Mouse (Mus musculus) testis, adult 2 months (tissue): ENCODE data around the gene Ttyh2. TPM values are rescaled to one million over a fixed set of nuclear protein-coding genes. Genes with fewer than 3 reads are reported as not detected.

Experiments
- H3K27ac ChIP-seq: fragments of 200-500 bp; 2 replicates; pipeline ENCODE4 v1.5.1; 2012; ENCODE audit warnings: low read depth, low read length; ENCODE audit not compliant: control insufficient read depth, insufficient read depth
- H3K27me3 ChIP-seq: fragments of 200-500 bp; 2 replicates; pipeline ENCODE4 v1.6.1; 2012; ENCODE audit warnings: mild to moderate bottlenecking, low read length, moderate library complexity; ENCODE audit not compliant: control insufficient read depth, insufficient read depth
- H3K36me3 ChIP-seq: fragments of 200-500 bp; 2 replicates; pipeline ENCODE4 v1.6.1; 2012; ENCODE audit warnings: mild to moderate bottlenecking, low read length; ENCODE audit not compliant: control insufficient read depth, insufficient read depth
- H3K4me1 ChIP-seq: fragments of 200-500 bp; 2 replicates; pipeline ENCODE4 v1.6.1; 2012; ENCODE audit warnings: low read length; ENCODE audit not compliant: control insufficient read depth, insufficient read depth
- H3K4me3 ChIP-seq: fragments of 200-500 bp; 2 replicates; pipeline ENCODE4 v1.5.1; 2012; ENCODE audit warnings: low read depth, mild to moderate bottlenecking, low read length, moderate library complexity, mixed read lengths; ENCODE audit not compliant: control insufficient read depth
- CTCF ChIP-seq: fragments of 200-500 bp; IDR thresholded peaks from 2 replicates; pipeline ENCODE4 v1.5.1; 2012; ENCODE audit warnings: low read depth, mild to moderate bottlenecking, inconsistent platforms, low read length, moderate library complexity; ENCODE audit not compliant: control insufficient read depth, insufficient read depth, insufficient replicate concordance
- POLR2A ChIP-seq: fragments of 200-500 bp; IDR thresholded peaks from 2 replicates; pipeline ENCODE4 v1.6.1; 2012; ENCODE audit warnings: low read depth, mild to moderate bottlenecking, inconsistent platforms, low read length, moderate library complexity; ENCODE audit not compliant: control insufficient read depth
- polyA plus RNA-seq: library from polyadenylated mRNA; depleted of rRNA; stranded (reverse); fragments of >200 nt; gene quantifications from 2 replicates; pipeline ENCODE4 v1.2.3, GENCODE M21; 2012

Gene Ttyh2
- polyA plus RNA-seq, 1 experiment = 15.2 TPM

DNA sequence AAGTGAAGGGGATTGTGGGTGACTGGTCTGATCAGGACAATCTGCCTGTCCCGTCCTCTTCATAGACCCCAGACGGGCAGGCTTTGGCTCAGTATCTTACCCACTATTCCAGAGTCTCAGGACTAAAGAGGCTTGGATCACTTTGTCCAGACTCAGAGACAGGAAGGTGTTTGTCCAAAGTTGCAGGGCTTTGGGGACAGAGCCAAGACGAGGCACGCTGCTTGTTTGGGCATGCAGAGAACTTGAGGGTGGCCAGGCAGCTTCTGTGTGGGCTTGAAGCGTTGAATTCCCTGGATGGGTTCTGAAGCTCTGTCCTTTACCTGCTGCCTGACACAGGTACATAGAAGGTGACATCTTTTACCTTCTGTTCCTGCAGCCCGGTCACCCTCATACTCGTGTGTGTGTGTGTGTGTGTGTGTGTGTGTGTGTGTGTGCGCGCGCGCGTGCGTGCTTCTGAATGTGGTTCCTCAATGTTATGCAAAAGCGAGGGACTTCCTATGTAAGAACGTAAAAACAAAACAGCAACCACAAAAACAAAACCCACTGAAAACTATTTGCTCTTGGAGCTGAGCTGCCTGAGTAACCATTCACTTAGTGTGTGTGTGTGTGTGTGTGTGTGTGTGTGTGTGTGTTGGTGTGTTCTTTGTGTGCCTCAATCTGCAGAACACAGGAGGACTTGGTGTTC is 27.2 kb downstream of the Ttyh2 start:
- Histone ChIP-seq H3K4me3 (no peak overlapping the region), H3K36me3 (no peaks in the 10 kb centered on the region), H3K27ac (no peak overlapping the region), H3K27me3 (no peaks in the 10 kb centered on the region), H3K4me1 (no peaks in the 10 kb centered on the region)
- TF ChIP-seq CTCF (no peak), POLR2A (no peak)

DNA sequence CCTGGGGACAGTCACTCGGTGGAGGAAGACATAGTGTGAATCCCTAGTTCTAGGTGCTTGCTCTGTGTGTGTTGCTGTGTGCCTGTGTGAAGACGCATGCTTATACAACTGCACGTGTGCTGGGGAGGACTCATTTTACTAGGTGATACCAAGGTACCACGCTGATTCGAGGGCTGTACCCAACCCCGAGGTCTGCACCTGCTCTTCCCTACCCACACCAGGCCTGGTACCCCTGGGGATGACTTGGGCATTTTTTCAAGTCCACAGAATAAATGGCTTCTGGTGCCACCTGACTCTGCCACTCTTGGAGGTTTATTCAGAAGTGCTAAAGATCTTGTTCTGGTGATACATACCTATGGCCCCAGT is 27.7 kb downstream of the Ttyh2 start:
- Histone ChIP-seq H3K27ac (no peak overlapping the region), H3K4me3 (no peak overlapping the region), H3K36me3 (no peaks in the 10 kb centered on the region), H3K27me3 (no peaks in the 10 kb centered on the region), H3K4me1 (no peaks in the 10 kb centered on the region)
- TF ChIP-seq POLR2A (no peak), CTCF (no peak)

DNA sequence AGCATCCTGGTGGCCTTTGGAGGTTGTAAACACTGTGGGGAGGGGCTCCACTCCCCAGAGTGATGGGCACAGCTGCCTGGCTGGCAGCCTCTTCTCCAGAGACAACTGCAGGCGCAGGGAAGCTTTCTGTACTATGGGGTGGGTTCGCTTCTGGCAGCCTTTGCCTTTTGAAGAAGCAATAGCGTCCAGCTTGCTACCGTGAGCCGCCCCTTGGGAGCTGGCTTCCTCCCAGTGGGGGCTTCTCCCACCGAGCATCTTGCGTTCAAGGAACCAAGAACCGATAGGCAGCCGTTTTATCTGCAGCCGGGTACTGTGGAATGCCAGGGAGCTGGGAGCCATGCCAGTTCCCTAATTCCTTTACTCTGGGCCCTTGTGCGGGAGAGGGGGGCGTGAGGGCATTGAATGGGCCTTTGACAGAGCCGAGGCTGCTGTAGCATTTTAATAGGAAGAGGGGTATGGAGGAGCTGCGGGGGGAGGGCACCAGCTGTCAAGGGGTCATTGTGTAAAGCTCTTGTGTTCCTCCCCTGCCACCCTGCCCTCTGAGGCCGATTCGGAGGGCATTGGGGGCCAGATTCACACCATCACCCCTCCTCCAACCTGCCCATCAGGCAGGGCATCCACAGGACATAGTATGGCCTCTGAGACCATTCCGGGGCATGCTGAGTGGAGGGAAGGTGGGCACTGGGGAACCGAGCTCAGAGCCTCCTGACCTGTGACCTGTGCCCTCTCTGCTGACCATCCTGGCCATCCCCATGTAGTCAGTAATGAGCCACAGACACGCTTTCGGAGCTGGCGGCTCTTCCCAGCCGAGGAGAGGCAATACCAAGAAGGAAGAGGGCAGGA is 29.1 kb downstream of the Ttyh2 start:
- H3K4me1 ChIP-seq = no peaks in the 10 kb centered on the region
- TF ChIP-seq POLR2A (no peak), CTCF (no peak)
- H3K4me3 ChIP-seq = no peak overlapping the region
- no peaks in the 10 kb centered on the region for H3K36me3 ChIP-seq
- H3K27me3 ChIP-seq = no peaks in the 10 kb centered on the region
- no peak overlapping the region for H3K27ac ChIP-seq

DNA sequence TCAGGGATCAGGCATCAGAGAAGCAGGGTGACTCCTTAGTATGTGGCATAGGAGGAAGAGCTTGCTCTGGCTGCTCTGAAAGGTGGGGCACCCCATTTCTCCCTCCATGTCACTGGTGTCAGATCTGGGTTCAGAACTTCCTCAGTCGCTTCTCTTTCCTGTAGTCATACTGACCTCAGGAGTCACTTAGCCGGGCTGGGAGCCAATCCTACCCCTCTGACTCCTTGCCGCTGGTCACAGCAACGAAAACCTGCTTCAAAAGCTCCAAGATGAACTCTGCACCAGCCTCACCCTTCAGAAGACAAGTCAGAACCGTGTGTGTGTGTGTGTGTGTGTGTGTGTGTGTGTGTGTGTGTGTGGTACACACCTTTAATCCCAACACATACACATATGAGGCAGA is 31.1 kb downstream of the Ttyh2 start:
- no peaks in the 10 kb centered on the region for H3K4me1 ChIP-seq
- no peak for TF ChIP-seq CTCF
- no peak for TF ChIP-seq POLR2A
- no peak overlapping the region for H3K27ac ChIP-seq
- H3K4me3 ChIP-seq = no peak overlapping the region
- H3K27me3 ChIP-seq = no peaks in the 10 kb centered on the region
- no peaks in the 10 kb centered on the region for H3K36me3 ChIP-seq

DNA sequence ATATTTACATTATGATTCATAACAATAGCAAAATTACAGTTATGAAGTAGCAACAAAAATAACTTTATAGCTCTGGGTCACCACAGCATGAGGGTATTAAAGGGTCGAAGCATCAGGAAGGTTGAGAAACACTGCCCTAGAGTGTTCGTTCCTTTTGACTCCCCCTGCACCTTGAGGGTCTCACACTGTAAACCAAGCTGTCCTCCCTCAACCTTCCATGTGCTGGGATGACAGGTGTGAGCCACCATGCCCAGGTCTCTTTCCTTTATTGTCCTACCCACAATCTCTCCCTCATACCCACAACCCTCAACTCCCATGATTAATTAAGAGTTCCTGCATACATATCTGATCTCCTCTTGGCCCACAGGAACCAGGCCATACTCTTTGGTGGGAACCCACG is 36.2 kb downstream of the Ttyh2 start:
- H3K4me3 ChIP-seq = no peak overlapping the region
- no peak for TF ChIP-seq POLR2A
- no peak for TF ChIP-seq CTCF
- no peaks in the 10 kb centered on the region for H3K4me1 ChIP-seq
- no peak overlapping the region for H3K27ac ChIP-seq
- no peaks in the 10 kb centered on the region for H3K36me3 ChIP-seq
- no peaks in the 10 kb centered on the region for H3K27me3 ChIP-seq

DNA sequence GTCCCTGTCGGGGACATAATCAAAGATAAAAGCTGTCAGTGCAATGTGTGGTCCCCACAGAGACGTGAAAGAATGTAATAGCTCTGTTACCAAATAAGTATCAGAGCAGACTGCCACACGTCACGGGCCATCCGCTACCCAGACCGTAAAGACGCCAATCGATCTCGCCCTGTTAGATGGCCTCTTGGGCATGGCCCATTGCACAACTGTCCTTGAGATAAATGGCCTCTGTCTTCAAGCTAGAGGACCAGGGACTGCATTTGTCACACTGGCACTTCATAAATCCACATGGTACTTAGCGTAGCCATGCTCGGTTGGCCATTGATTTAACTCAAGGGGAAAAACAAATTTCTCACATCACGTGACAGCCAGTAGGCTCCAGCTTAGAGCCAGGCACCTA is 36.6 kb downstream of the Ttyh2 start:
- H3K4me1 ChIP-seq = no peaks in the 10 kb centered on the region
- no peak for TF ChIP-seq CTCF
- no peak overlapping the region for H3K4me3 ChIP-seq
- no peaks in the 10 kb centered on the region for H3K27me3 ChIP-seq
- H3K36me3 ChIP-seq = no peaks in the 10 kb centered on the region
- no peak overlapping the region for H3K27ac ChIP-seq

DNA sequence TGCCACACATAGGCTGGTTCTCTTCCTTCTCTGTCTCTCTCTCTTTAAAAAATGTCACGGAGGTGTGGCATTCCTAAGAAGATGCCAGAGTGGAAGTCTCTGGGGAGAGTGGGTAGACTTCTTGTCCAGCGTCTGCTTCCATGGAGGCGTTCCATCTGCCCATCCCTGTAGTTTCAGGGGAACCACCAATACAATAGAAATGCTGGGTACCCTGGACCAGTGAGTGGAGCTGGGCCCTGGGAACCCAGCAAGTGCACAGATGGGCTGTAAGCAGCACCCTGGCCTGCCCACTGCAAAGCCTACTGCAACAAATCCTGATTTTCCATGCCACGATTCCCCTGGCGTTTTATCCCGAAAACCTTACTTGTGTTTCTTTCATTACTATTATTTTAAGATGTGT is 39.3 kb downstream of the Ttyh2 start:
- TF ChIP-seq POLR2A (no peak), CTCF (no peak)
- Histone ChIP-seq H3K4me3 (no peak overlapping the region), H3K27me3 (no peaks in the 10 kb centered on the region), H3K27ac (no peak overlapping the region), H3K36me3 (no peaks in the 10 kb centered on the region), H3K4me1 (no peaks in the 10 kb centered on the region)

DNA sequence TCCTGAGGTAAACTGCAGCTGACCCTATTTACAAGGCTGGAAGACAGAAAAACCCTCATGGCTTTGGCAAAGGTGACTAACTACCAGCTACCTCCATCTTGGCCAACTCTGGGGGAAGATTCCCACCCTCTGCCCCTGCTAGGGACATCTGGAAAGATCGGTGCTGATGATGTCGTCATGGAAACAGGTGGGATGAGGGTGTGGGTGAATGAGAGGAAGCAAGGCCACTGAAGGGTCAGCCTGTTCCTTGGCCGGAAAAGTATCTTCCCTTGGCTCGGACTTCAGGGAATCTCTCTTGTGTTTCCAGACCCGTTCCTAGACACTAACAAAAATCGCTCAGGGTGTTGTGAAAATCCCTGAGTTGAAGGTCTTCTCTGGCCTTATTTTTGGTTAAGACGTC is 40.3 kb downstream of the Ttyh2 start:
- Histone ChIP-seq H3K36me3 (no peaks in the 10 kb centered on the region), H3K27ac (no peak overlapping the region), H3K4me1 (no peaks in the 10 kb centered on the region), H3K27me3 (no peaks in the 10 kb centered on the region), H3K4me3 (no peak overlapping the region)
- TF ChIP-seq CTCF (no peak), POLR2A (no peak)
